Mouse (Mus musculus): ENCODE data around the gene Ephb6.

Gene Ephb6

DNA sequence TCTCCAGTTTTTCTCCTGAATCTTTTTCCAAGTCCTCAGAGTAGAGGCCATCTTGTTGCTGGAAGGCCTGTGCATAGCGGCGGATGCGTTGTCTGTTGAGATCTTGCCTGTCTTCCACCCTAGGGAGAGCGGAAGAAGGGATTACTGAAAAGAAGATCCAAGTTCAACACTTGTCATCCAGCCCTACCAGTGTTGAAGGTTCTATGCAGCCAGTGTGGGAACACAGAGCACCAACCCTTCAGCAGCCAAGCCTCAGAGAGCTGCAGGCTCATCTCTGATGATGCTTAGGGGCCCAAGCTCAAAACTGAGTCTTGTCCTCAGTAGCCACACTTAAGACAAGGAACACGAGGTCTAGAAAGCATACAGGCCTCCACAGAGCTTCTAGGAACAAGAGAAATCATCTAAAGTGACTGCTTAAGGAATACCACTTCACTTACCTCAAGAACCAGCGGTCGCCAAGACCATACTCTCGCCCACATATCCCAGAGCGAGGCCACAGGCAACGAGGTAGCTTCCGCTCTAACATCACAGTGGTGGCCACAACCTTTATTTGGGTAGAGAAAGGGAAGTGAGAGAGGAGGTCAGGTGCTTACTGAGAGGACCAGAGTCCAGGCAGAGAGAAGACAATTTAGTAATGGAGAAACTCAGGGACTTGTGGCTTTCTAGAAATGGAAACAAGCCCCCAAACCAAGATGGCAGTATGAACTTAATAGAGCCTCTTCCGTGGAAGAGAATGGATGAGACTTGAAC is 16.1 kb downstream of the Ephb6 start:
- intact Hi-C loops (cut with DNase I) = no loop called here

DNA sequence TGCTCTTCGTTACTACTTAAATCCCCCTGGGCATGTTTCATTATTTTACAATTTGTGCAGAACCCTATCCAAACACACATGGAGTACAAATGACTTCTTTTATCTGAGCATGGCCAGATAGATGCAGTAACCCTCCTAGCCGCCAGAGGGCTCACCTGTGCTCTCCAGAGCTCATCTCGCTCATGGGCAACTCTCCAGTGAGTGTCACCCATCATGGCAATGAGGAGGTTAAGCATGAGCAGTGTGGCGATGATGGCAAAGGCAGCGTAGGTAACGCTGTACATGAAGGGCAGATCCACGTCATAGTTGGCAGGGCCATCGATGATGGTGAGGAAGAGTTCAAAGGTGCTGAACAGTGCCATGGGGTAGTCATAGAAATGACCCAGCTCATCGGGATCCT is 17.4 kb downstream of the Ephb6 start:
- intact Hi-C loops (cut with DNase I) = no loop called here

DNA sequence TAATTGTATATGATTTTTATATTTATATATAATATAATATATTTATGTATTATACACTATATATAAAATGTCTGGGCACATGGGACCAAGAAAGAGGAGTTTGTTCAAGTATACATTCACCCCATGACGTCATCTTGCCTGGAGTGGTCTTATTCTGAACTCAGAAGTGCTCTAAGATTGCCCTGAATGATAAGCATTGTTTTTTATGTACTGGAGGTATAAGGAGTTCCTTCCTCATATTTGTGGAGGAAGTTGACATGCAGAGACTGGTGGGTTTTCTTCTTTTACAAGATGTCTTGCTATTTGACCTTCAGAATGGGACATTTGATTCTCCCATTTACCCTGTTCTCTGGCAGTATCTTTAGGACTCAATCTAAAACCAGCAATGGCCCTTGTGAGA is 22.9 kb downstream of the Ephb6 start:
- intact Hi-C loops (cut with DNase I) = no loop called here

DNA sequence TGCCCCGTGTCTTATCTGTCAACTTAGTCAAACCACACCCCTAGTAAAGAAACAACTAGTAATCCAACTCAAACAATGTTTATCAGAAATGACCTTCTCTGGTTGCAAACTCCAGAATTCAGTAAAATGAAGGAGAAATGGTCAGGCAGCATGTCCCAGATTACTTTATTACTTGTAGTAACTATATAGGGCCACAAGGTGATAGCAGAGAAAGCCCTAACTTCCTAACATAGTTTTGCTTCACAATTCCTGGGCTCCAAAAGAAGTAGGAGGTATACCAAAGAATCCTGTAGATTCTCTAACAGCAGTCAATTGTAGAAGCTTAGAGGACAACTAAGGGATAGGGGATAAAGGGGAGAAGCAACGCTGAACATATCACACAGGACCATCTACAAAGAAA is 25.5 kb downstream of the Ephb6 start:
- intact Hi-C loops (cut with DNase I) = no loop called here

DNA sequence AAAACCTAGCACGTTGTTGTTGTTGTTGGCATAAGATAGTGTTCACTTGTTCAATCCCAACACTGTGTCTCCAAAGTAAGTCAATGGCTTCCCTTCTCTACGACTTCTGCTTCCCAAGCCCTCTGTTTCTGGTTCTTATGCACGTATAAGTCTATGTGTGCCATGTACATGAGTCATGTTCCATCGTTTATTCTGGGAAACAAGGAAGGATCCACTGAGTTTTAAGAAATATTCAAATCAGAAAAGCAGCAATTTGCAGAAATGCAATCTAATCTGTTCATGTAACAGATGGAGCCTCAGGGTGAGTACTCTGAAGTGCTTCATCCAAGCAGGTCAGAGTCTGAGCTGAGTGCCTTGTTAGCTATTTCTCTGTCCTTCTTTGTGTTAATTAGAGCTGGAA is 26.3 kb downstream of the Ephb6 start:
- intact Hi-C loops (cut with DNase I) = no loop called here

DNA sequence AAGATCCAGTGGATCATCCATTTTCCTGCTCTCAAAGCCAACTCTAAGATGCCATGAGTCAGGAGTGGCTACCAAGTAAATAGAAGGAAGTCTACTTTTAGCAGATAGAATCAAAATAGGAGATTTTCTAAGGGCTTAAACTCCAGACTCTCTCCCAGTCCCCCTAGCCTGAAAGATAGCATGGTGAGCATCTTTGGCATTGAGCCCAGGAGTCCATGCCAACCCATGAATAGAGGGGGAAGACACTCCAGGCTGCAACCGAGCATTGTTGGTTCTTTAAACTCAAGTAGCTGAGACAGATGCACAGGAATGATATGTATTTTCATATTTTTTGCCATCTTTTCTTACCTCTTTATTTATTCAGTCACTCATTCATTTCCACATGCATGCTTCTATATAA is 29.9 kb downstream of the Ephb6 start:
- intact Hi-C loops (cut with DNase I) = no loop called here

DNA sequence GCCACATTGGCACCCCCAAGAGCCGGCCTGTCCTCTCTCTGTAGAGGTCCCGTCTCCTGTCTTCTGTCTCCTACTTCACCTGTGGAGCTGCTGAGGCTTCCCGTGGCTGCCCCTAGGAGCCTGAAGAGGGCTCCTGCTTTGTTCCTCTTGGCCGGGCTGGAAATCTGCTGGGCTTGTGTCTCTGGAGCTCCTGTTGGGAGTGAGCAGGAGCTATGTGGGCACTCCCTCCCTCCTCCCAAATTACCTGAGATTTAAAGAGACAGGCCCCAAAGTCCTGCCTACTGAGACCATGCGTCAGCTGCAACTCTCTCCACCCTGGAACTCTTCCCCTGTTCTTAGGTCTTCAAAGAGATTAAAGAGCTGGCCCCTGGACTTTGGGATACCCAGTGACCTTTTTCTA is 30.9 kb downstream of the Ephb6 start, which contains the start of gene Trpv6:
Trpv6 (minus strand) TSS at position 228 of the 400 bp plus-strand sequence.
- intact Hi-C loops (cut with DNase I) = no loop called here

DNA sequence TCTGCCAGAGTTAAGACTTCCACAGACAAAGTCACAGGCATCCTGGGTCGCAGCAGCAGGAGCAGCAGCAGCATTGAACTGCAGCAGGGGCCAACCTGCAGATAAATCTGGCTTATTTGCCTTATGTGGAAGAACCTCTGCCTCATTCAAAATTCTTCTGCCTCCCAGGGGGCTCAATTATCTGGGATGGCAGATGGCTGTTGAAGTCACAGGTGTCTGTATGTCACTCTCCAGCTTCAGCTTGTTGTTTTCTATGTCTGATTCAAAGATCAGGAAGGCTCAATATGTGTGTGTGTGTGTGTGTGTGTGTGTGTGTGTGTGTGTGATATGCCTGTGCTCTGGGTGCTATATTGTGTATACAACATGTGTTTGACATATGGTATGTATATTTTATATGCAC is 32.1 kb downstream of the Ephb6 start:
- intact Hi-C loops (cut with DNase I) = no loop called here

DNA sequence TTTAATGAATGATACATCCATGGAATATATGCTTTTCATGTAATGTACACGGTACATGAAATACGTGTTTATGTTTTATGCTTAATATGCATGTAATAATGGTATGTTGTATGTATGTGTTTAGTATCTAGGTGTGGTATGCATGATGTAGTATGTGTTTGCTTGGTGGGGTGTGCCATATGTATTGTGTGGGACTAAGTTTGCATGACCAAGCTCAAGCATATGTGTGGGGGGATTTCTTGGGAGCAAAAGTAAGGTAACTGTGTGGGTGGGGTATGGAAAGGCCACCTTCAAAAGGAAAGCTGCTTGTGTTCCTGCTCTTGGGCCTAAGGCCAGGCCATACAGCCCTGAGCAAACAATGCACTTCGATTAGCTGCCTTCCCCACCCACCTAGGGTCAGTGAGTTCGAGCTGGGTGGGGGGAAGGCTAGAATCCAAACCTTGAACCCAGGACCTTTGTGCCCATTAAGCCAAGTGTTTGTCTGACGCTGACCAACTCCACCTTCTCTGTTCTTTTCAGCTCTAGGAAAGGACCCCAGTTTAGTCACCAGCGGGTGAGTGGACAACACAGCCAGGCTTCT is 32.7 kb downstream of the Ephb6 start:
- intact Hi-C loops (cut with DNase I) = no loop called here

DNA sequence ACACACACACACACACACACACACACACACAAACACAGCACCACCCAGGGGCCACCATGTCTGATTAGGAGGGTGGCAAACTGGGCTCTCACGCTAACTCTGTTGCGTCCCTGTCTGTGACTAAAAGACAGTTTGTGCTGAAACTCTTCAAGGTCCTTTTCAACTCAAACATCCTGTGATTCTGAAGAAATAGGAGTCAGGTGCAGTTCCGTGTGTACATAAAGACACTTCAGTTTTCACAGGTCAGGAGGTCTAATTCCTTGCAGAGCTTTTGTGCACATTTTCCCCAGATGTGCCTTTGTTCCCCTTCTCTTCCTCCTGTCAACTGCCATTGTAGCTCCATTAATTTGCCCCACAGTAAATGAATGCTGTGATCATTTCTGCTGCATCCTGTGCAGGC is 35.2 kb downstream of the Ephb6 start:
- intact Hi-C loops (cut with DNase I) = no loop called here

DNA sequence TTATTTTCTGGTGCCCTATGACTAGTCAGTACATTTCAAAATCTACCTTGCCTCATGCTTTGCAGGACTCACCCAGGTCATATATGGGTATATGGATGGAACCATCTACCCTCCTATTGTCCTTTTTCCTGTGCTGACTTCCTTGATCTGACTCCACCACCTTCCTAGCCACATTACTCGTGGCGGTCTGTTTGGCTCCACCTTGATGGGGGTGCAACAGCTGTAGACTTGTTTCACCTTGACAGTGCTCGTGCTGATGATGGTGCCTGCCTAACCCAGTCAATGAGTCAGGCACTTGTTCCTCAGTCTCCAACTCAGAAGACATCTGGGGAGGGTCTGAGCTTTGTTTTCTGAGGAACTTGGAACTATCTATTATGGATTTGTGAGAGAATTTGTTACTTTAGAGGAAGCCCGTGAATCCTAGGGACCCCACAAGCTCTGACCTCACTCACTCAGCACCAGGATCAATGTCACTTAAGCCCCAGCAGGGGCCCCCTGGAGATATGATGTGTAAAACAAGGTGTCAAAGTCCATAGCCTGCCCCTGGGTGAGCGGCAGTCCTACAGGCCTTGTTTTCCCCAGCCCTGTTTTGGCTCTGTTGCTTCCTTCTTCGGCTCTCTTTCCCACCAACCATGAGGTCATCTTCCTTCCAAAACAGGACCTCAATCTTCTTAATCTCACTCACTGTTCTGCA is 36.0 kb downstream of the Ephb6 start:
- intact Hi-C loops (cut with DNase I) = no loop called here

DNA sequence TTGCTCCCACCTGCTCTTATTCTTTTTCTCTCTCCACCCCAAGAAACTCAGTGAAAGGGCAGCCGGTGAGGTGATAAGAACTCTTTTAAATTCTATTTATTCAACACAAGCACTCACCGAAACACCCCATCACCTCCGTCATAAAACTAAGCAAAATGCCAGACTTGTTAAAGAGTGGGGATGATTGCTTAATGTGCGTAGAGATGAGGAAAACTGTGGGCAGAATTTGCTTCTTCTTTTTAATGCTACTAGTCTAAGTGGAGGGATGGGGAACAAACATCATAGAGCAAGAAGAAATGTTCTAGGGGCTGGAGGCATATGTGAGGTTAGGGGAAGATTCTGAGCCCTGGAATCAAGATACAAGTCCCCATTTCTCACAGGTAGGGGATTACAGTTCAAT is 37.5 kb downstream of the Ephb6 start:
- intact Hi-C loops (cut with DNase I) = no loop called here

DNA sequence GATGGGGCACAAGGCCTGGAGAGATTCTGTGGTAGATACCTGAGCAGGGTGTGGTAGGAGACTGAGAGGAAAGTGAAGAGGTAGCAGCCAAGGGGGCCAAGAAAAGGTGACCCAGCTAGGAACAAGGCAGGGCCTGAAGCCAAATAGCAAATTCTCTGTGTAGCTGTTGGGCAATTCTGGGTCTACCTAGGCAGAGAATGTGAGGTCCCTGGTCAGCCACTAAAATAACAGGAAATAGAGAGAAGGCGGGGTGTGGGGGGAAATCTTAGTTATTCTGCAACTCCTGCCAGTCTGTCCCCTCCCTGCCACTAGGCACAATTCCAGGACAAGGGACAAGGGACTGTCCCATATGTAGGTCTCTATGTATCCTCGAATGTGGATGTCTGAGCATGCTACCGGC is 37.9 kb downstream of the Ephb6 start:
- intact Hi-C loops (cut with DNase I) = no loop called here

DNA sequence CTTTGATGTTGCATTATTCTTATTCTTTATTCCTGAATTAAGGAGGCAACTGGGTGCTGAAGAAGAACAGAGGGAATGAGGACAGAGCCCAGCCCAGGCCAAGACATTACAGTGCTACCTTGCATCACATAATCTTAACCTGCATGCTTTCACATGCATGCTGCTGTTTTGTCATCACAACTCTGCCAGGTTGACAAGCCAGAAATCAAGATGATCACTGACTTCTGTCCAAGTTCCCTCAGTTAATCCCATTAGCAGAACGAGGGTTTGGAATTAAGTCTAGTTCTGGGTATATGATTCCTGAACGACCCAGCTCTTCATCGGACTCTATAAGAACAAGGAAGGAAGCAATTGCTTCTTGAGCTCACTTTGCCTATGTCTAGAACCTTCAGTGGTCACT is 40.9 kb downstream of the Ephb6 start:
- intact Hi-C loops (cut with DNase I) = no loop called here

DNA sequence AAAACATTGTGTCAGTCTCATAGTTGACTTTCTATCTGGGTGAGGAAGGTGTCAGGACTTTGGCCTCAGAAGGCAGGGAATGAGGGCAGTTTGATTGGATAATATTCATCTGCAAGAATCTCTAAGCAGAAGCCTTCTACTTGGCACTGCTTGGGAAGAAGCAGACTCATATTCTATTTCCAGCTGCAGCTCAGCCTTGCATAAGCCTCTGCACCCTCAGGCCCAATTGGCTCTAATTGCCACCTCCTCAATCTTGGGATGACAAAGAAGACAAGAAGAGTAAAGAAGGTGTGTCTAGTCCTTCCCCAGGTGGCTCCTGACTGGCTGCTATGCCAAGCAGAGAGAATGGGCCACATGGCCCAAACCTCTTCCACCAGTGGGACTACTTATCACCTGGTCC is 41.4 kb downstream of the Ephb6 start:
- intact Hi-C loops (cut with DNase I) = no loop called here

DNA sequence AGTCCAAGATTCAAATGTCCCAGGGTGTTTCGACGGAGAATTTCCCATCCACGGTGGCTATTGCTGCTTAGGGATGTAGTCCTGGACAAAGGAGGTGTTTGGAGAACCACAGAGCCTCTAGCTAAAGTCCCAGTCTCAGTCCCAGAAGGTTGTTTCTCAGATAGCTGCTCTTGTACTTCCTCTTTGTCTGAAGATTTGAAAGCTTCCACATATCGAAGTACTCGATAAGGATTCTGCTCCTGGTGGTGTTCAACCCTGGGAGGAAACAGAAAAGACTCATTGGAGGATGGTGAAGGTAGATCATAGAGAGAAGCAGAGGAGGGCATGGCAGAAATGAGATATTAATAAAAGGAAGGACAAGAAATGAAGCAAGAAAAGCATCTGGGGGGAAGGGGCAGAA is 47.9 kb downstream of the Ephb6 start:
- intact Hi-C loops (cut with DNase I) = no loop called here

DNA sequence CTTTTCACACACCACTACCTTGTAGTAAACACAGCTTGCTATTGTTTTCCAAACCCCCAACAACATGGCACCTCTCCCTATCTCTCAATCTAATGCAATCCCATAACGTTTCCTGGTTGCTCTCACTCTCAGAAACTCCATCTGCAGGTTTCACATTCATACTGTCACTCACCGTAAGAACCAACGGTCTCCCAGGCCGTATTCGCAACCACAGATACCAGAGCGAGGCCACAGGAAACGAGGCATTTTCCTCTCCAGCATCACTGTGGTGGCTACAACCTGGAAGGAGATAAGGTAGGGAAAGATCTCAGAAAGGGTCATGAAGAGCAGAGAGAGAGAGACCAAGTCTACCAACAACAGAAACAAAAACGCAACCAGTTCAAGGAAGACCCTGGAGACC is 49.4 kb downstream of the Ephb6 start:
- intact Hi-C loops (cut with DNase I) = no loop called here

DNA sequence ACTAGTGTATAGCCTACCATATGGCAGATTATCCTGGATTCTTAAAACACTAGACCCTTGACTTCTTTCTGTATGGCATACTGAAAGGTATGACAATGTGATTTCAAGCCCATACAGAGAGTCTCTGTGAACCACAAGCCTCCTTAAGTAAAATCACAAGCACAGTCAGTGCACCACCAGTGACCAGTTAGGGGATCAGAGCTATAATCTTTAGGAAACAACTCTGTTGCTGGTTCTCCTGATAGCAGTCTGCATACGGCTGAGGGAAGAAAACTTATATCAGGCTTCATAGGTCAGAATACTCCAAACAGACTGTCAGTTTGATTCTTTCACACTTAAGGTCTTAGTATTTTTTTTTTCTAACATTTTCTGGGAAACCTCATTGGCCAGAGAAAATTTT is 53.2 kb downstream of the Ephb6 start:
- intact Hi-C loops (cut with DNase I) = no loop called here

DNA sequence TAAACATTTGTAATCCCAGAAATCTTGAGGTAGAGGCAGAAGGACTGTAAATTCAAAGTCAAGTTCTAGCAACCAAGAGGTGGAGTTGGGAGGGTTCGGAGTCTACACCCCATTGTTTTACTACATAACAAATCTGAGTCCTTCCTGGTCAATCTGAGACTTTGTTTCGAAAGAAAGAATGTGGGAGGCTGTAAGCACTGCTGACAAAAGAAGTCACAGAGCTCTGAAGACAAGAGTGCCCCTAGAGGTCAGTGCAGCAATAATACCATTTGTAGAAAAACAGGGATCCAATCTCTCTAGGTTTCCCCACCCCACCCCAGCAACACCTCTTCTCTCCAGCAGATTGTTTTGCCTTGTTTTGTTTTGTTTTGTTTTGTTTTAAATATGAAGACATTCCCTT is 57.0 kb downstream of the Ephb6 start:
- intact Hi-C loops (cut with DNase I) = no loop called here
